Mouse (Mus musculus): ENCODE data around the gene Col5a3. TPM values are rescaled to one million over a fixed set of nuclear protein-coding genes. Genes with fewer than 3 reads are reported as not detected.

Col5a3 gene
- total RNA-seq, 1 experiment, result 2.3 TPM

GRCm38 (mm10) chr9:20763099-20763498 lies 51.8 kb downstream of the Col5a3 start:
- H3K4me3 ChIP-seq (ENCODE audit: insufficient read depth in 1 of 2, low read depth in 1 of 2, low read length in 2 of 2, poor library complexity in 1 of 2, severe bottlenecking in 1 of 2), result no peak overlapping the region
- no peak overlapping the region for H3K9ac ChIP-seq (ENCODE audit: insufficient read depth, low read depth, low read length, poor library complexity, severe bottlenecking)
- no peak for DNase-seq (ENCODE audit: low read depth, low spot score)
- H3K9me3 ChIP-seq (ENCODE audit: control insufficient read depth, insufficient read depth, low read depth, low read length), result no peaks in the 10 kb centered on the region
- H3K4me1 ChIP-seq (ENCODE audit: control insufficient read depth in 2 of 2, insufficient read depth in 2 of 2, low read length in 2 of 2, poor library complexity in 1 of 2), result peaks cover 0 to 5% of the 10 kb centered on the region in 2 experiments; a peak in 1 of 4 replicates
- H3K27ac ChIP-seq (ENCODE audit: insufficient read depth, low read depth, low read length, poor library complexity, severe bottlenecking), result no peak overlapping the region
- H3K36me3 ChIP-seq (ENCODE audit: control insufficient read depth, insufficient read depth, low read length, poor library complexity, severe bottlenecking), result no peaks in the 10 kb centered on the region
- TF ChIP-seq HCFC1 (IDR thresholded peaks at IDR 0.05; ENCODE audit: borderline replicate concordance, insufficient read depth, low read length) (no peak), ZC3H11A (IDR thresholded peaks at IDR 0.05; ENCODE audit: borderline replicate concordance, low read depth, low read length) (no peak), CHD2 (IDR thresholded peaks at IDR 0.05; ENCODE audit: low read depth, low read length) (no peak), MAFK (IDR thresholded peaks at IDR 0.05; ENCODE audit: insufficient read depth, low read depth, low read length) (no peak), ZNF384 (IDR thresholded peaks at IDR 0.05; ENCODE audit: low read depth, low read length) (no peak)
- in situ Hi-C loops (cut with MboI; ENCODE audit: low sequenced_read_pairs in 2 of 2, unreplicated experiment in 2 of 2), result no loop called here

DNA sequence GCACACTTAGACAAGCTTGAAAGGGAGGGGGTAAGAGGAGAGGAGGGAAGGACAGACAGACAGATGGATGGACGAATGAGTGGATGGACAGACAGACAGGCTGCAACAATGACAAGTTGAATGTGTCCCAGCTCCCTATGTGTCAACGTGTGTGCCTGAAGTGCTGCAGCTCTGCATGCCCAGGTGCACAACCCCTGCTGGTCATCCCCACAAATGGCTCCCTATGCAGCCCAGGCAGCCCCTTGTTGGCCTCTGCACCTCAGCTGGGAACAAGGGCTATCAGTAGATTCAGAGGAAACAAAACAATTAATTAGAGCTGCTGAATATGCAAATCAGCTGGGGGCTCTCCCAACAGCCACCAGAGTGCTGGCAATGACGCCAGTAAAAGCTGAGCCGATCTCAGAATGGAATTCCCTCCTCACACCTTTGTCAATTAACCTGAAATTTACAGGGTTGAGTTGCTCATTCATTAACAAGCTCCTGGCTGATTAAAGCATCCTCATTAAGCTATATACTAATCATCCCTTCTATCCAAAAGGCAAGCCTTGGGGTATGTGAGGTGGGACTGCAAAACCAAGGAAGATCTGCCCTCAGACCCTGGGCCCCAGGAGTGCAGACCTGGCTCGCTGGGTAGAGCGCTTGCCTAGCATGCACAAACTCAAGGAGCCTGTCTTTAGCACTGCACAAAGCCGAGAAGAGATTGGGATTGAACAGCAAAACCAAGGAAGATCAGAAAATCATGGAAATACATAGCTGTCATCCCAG lies 52.5 kb downstream of the Col5a3 start:
- Histone ChIP-seq H3K4me3 (ENCODE audit: insufficient read depth in 1 of 2, low read depth in 1 of 2, low read length in 2 of 2, poor library complexity in 1 of 2, severe bottlenecking in 1 of 2) (no peak overlapping the region), H3K36me3 (ENCODE audit: control insufficient read depth, insufficient read depth, low read length, poor library complexity, severe bottlenecking) (no peaks in the 10 kb centered on the region), H3K9me3 (ENCODE audit: control insufficient read depth, insufficient read depth, low read depth, low read length) (no peaks in the 10 kb centered on the region), H3K4me1 (ENCODE audit: control insufficient read depth in 2 of 2, insufficient read depth in 2 of 2, low read length in 2 of 2, poor library complexity in 1 of 2) (peaks cover 0 to 5% of the 10 kb centered on the region in 2 experiments; a peak in 1 of 4 replicates), H3K27ac (ENCODE audit: insufficient read depth, low read depth, low read length, poor library complexity, severe bottlenecking) (no peak overlapping the region), H3K9ac (ENCODE audit: insufficient read depth, low read depth, low read length, poor library complexity, severe bottlenecking) (no peak overlapping the region)
- no peak for DNase-seq (ENCODE audit: low read depth, low spot score)
- in situ Hi-C loops (cut with MboI; ENCODE audit: low sequenced_read_pairs in 2 of 2, unreplicated experiment in 2 of 2), result no loop called here
- TF ChIP-seq ZC3H11A (IDR thresholded peaks at IDR 0.05; ENCODE audit: borderline replicate concordance, low read depth, low read length), result no peak

DNA sequence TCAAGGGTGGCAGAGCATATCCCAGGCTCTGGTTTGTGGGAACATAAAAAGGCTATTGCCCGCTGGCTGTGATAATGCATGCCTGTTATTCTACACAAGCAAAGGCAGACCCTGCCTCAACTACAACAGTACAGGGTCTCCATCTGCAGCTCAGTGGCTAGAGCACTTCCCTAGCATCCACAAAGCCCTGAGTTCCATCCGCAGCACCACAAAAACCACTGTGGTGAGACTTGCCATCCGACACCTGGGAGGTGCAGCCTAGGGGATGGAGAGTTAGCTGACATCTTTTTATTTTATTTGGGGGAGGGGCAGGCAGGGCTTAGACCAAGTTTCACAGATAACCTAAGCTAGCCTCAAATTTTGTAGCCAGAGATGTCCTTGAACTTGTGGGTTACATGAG lies 53.5 kb downstream of the Col5a3 start:
- peaks cover 0 to 5% of the 10 kb centered on the region in 2 experiments; a peak in 1 of 4 replicates for H3K4me1 ChIP-seq (ENCODE audit: control insufficient read depth in 2 of 2, insufficient read depth in 2 of 2, low read length in 2 of 2, poor library complexity in 1 of 2)
- DNase-seq (ENCODE audit: low read depth, low spot score), result no peak
- no peak for TF ChIP-seq ZC3H11A (IDR thresholded peaks at IDR 0.05; ENCODE audit: borderline replicate concordance, low read depth, low read length)
- TF ChIP-seq CHD2 (IDR thresholded peaks at IDR 0.05; ENCODE audit: low read depth, low read length), result no peak
- no peak for TF ChIP-seq HCFC1 (IDR thresholded peaks at IDR 0.05; ENCODE audit: borderline replicate concordance, insufficient read depth, low read length)
- in situ Hi-C loops (cut with MboI; ENCODE audit: low sequenced_read_pairs in 2 of 2, unreplicated experiment in 2 of 2), result no loop called here
- H3K36me3 ChIP-seq (ENCODE audit: control insufficient read depth, insufficient read depth, low read length, poor library complexity, severe bottlenecking), result no peaks in the 10 kb centered on the region
- no peak overlapping the region for H3K27ac ChIP-seq (ENCODE audit: insufficient read depth, low read depth, low read length, poor library complexity, severe bottlenecking)
- H3K4me3 ChIP-seq (ENCODE audit: insufficient read depth in 1 of 2, low read depth in 1 of 2, low read length in 2 of 2, poor library complexity in 1 of 2, severe bottlenecking in 1 of 2), result no peak overlapping the region
- no peaks in the 10 kb centered on the region for H3K9me3 ChIP-seq (ENCODE audit: control insufficient read depth, insufficient read depth, low read depth, low read length)
- H3K9ac ChIP-seq (ENCODE audit: insufficient read depth, low read depth, low read length, poor library complexity, severe bottlenecking), result no peak overlapping the region

- DNase-seq (ENCODE audit: low read depth, low spot score), result no peak
- Histone ChIP-seq H3K9ac (ENCODE audit: insufficient read depth, low read depth, low read length, poor library complexity, severe bottlenecking) (peak overlapping the region; percentile 2; the same call in 1 of the 2 replicates), H3K4me1 (ENCODE audit: control insufficient read depth in 2 of 2, insufficient read depth in 2 of 2, low read length in 2 of 2, poor library complexity in 1 of 2) (peaks cover 0 to 5% of the 10 kb centered on the region in 2 experiments; a peak in 1 of 4 replicates), H3K9me3 (ENCODE audit: control insufficient read depth, insufficient read depth, low read depth, low read length) (no peaks in the 10 kb centered on the region), H3K4me3 (ENCODE audit: insufficient read depth in 1 of 2, low read depth in 1 of 2, low read length in 2 of 2, poor library complexity in 1 of 2, severe bottlenecking in 1 of 2) (no peak overlapping the region), H3K36me3 (ENCODE audit: control insufficient read depth, insufficient read depth, low read length, poor library complexity, severe bottlenecking) (no peaks in the 10 kb centered on the region), H3K27ac (ENCODE audit: insufficient read depth, low read depth, low read length, poor library complexity, severe bottlenecking) (no peak overlapping the region)
- TF ChIP-seq ZNF384 (IDR thresholded peaks at IDR 0.05; ENCODE audit: low read depth, low read length), result no peak
- TF ChIP-seq MAFK (IDR thresholded peaks at IDR 0.05; ENCODE audit: insufficient read depth, low read depth, low read length), result no peak
- TF ChIP-seq HCFC1 (IDR thresholded peaks at IDR 0.05; ENCODE audit: borderline replicate concordance, insufficient read depth, low read length), result no peak
- no peak for TF ChIP-seq CHD2 (IDR thresholded peaks at IDR 0.05; ENCODE audit: low read depth, low read length)
- no peak for TF ChIP-seq ZC3H11A (IDR thresholded peaks at IDR 0.05; ENCODE audit: borderline replicate concordance, low read depth, low read length)
- in situ Hi-C loops (cut with MboI; ENCODE audit: low sequenced_read_pairs in 2 of 2, unreplicated experiment in 2 of 2), result no loop called here
Measured at GRCm38 (mm10) chr9:20760813-20761212, 54.1 kb downstream of the Col5a3 start.

DNA sequence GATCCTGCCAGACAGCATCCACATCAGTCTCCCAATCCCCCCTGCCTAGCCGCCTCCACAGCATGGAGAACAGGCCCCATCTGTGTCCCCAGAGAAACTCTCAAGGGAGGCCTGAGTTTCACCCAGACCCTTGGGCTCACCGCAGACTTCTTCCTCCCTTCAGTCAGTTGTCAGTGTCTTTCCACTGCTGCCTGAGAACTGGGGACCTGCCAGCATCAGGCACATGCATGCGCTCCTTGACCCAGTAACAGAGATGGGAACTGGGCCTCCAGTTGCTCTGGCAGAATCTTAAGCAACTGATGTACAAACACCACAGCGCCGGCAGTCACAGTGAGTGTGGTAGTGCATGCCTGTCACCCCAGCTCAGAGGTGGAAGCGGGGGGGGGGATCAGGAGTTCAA lies 56.0 kb downstream of the Col5a3 start:
- H3K9ac ChIP-seq (ENCODE audit: insufficient read depth, low read depth, low read length, poor library complexity, severe bottlenecking), result no peak overlapping the region
- H3K4me3 ChIP-seq (ENCODE audit: insufficient read depth in 1 of 2, low read depth in 1 of 2, low read length in 2 of 2, poor library complexity in 1 of 2, severe bottlenecking in 1 of 2), result no peak overlapping the region
- no peaks in the 10 kb centered on the region for H3K9me3 ChIP-seq (ENCODE audit: control insufficient read depth, insufficient read depth, low read depth, low read length)
- in situ Hi-C loops (cut with MboI; ENCODE audit: low sequenced_read_pairs in 2 of 2, unreplicated experiment in 2 of 2), result no loop called here
- H3K27ac ChIP-seq (ENCODE audit: insufficient read depth, low read depth, low read length, poor library complexity, severe bottlenecking), result no peak overlapping the region
- H3K4me1 ChIP-seq (ENCODE audit: control insufficient read depth in 2 of 2, insufficient read depth in 2 of 2, low read length in 2 of 2, poor library complexity in 1 of 2), result peaks cover 1 to 8% of the 10 kb centered on the region in 2 experiments; a peak in 2 of 4 replicates
- no peaks in the 10 kb centered on the region for H3K36me3 ChIP-seq (ENCODE audit: control insufficient read depth, insufficient read depth, low read length, poor library complexity, severe bottlenecking)
- DNase-seq (ENCODE audit: low read depth, low spot score), result no peak
- no peak for TF ChIP-seq HCFC1 (IDR thresholded peaks at IDR 0.05; ENCODE audit: borderline replicate concordance, insufficient read depth, low read length)
- no peak for TF ChIP-seq ZNF384 (IDR thresholded peaks at IDR 0.05; ENCODE audit: low read depth, low read length)
- TF ChIP-seq MAFK (IDR thresholded peaks at IDR 0.05; ENCODE audit: insufficient read depth, low read depth, low read length), result no peak
- no peak for TF ChIP-seq ZC3H11A (IDR thresholded peaks at IDR 0.05; ENCODE audit: borderline replicate concordance, low read depth, low read length)

All from ES-E14 (cell line).